Mouse (Mus musculus) cortical plate, adult 2 months (tissue): ENCODE data around the gene Fbxo4. TPM values are rescaled to one million over a fixed set of nuclear protein-coding genes. Genes with fewer than 3 reads are reported as not detected.

Source experiments
- H3K27ac ChIP-seq: fragments of 200-500 bp; 2 replicates; pipeline ENCODE4 v1.5.1; 2012; ENCODE audit warnings: low read length, control low read depth, inconsistent platforms; ENCODE audit not compliant: insufficient read depth
- H3K4me1 ChIP-seq: fragments of 200-500 bp; 2 replicates; pipeline ENCODE4 v1.6.1; 2011; ENCODE audit warnings: low read length; ENCODE audit not compliant: control insufficient read depth, insufficient read depth
- H3K4me3 ChIP-seq: fragments of 200-500 bp; 2 replicates; pipeline ENCODE4 v1.5.1; 2011; ENCODE audit warnings: mild to moderate bottlenecking, low read length, control low read depth; ENCODE audit not compliant: insufficient read depth
- CTCF ChIP-seq: fragments of 200-500 bp; IDR thresholded peaks from 2 replicates; pipeline ENCODE4 v1.5.1; 2011; ENCODE audit warnings: mild to moderate bottlenecking, control low read depth, low read length; ENCODE audit not compliant: insufficient read depth; ENCODE audit errors: extremely low read depth
- POLR2A ChIP-seq: fragments of 200-500 bp; IDR thresholded peaks from 2 replicates; pipeline ENCODE4 v1.6.1; 2011; ENCODE audit warnings: mild to moderate bottlenecking, low read length, control low read depth; ENCODE audit not compliant: insufficient read depth; ENCODE audit errors: extremely low read depth
- polyA plus RNA-seq: library from polyadenylated mRNA; depleted of rRNA; stranded (reverse); fragments of >200 nt; gene quantifications from 2 replicates; pipeline ENCODE4 v1.2.3, GENCODE M21; 2012; rRNA removed

Gene Fbxo4
- polyA plus RNA-seq, 1 experiment: 11.6 TPM

GRCm38 (mm10) chr15:3936056-3936455, 43.3 kb downstream of the Fbxo4 start:
- Histone ChIP-seq H3K4me1 (no peaks in the 10 kb centered on the region), H3K4me3 (no peak overlapping the region), H3K27ac (no peak overlapping the region)
- TF ChIP-seq CTCF (no peak), POLR2A (no peak)

GRCm38 (mm10) chr15:3933466-3933865, 45.9 kb downstream of the Fbxo4 start:
- Histone ChIP-seq H3K4me3 (no peak overlapping the region), H3K4me1 (no peaks in the 10 kb centered on the region), H3K27ac (no peak overlapping the region)
- TF ChIP-seq CTCF (no peak), POLR2A (no peak)

- H3K4me3 ChIP-seq: no peak overlapping the region
- H3K4me1 ChIP-seq: no peaks in the 10 kb centered on the region
- no peak for TF ChIP-seq POLR2A
- TF ChIP-seq CTCF: no peak
- H3K27ac ChIP-seq: no peak overlapping the region
Measured at GRCm38 (mm10) chr15:3931931-3932330, 47.4 kb downstream of the Fbxo4 start.

Other genes with a start within 250 kb of the Fbxo4 start
- 37.8 and 39.0 TPM in 2 replicates for gene AW549877, start 16.2 kb upstream of the Fbxo4 start, polyA plus RNA-seq
- gene Oxct1, start 46.8 kb upstream of the Fbxo4 start, polyA plus RNA-seq: 178 and 181 TPM in 2 replicates